Mouse (Mus musculus) liver, embryonic 16.5 days (tissue): ENCODE data around the gene Pck1. TPM values are rescaled to one million over a fixed set of nuclear protein-coding genes. Genes with fewer than 3 reads are reported as not detected.
"Not testable (repeated sequence)": the region's sequence is repeated elsewhere in the genome, so short reads cannot be mapped to it uniquely, and the experiment has no call there.

ENCODE experiments used
- ATAC-seq: fragments of 200-750 bp; cut with Nextera tagmentation; 2 replicates; pipeline ENCODE4 v1.8.0; 2017; ENCODE audit warnings: low read depth, mild to moderate bottlenecking, moderate number of reproducible peaks, moderate library complexity
- H3K27ac ChIP-seq: fragments of 300-500 bp; sonication (generic); 2 replicates; pipeline ENCODE4 v1.5.1; 2014; ENCODE audit warnings: mild to moderate bottlenecking, low read length
- H3K27me3 ChIP-seq: fragments of 300-500 bp; sonication (generic); 2 replicates; pipeline ENCODE4 v1.6.1; 2014; ENCODE audit warnings: low read depth, low read length, mixed read lengths; ENCODE audit not compliant: control insufficient read depth, insufficient read depth
- H3K36me3 ChIP-seq: fragments of 300-500 bp; sonication (generic); 2 replicates; pipeline ENCODE4 v1.6.1; 2014; ENCODE audit warnings: mild to moderate bottlenecking; ENCODE audit not compliant: control insufficient read depth, insufficient read depth
- H3K4me1 ChIP-seq: fragments of 300-500 bp; sonication (generic); 2 replicates; pipeline ENCODE4 v1.6.1; 2014; ENCODE audit warnings: low read depth, low read length, mixed read lengths; ENCODE audit not compliant: control insufficient read depth
- H3K4me2 ChIP-seq: fragments of 300-500 bp; sonication (generic); 2 replicates; pipeline ENCODE4 v1.6.1; 2014; ENCODE audit warnings: low read depth, low read length, mixed read lengths
- H3K4me3 ChIP-seq: fragments of 300-500 bp; sonication (generic); 2 replicates; pipeline ENCODE4 v1.5.1; 2014; ENCODE audit warnings: low read depth, mild to moderate bottlenecking, low read length
- H3K9ac ChIP-seq: fragments of 300-500 bp; sonication (generic); 2 replicates; pipeline ENCODE4 v1.6.1; 2014; ENCODE audit warnings: low read depth, low read length
- H3K9me3 ChIP-seq: fragments of 300-500 bp; sonication (generic); replicated peaks from 2 replicates; pipeline ENCODE4 v1.6.1; 2016; ENCODE audit warnings: low read length; ENCODE audit not compliant: control insufficient read depth
- WGBS: fragments of 180-500 bp; shearing (Covaris S2); extraction: QIAGEN DNeasy Blood & Tissue Kit; methylation state at CpG from one replicate; pipeline ENCODE4 v1.1.7; 2014; ENCODE audit not compliant: insufficient replicate concordance; 5-methylcytosine and 5-hydroxymethylcytosine counted together
- polyA plus RNA-seq: library from polyadenylated mRNA; unstranded; fragments of >200 nt; fragmentation: Nextera tagmentation; extraction: Ambion mirVana; gene quantifications from 2 replicates; pipeline ENCODE4 v1.2.1, GENCODE M21; 2015

Pck1 gene
- polyA plus RNA-seq, 1 experiment from 2014 or later = 0.80 TPM

GRCm38 (mm10) chr2:173120117-173120516 is 32.7 kb upstream of the Pck1 start:
- 47% methylated on average over 4 of the region's 4 CpGs for WGBS
- ATAC-seq = peak; percentile 92
- peak overlapping the region; percentile 6; the same call in 1 of the 2 replicates for H3K9ac ChIP-seq
- peak overlapping the region; percentile 71 for H3K27ac ChIP-seq
- peaks cover 12% of the 10 kb centered on the region for H3K4me1 ChIP-seq
- not testable (repeated sequence) for H3K9me3 ChIP-seq, H3K36me3 ChIP-seq, H3K27me3 ChIP-seq
- H3K4me2 ChIP-seq = peak overlapping the region; percentile 22; the same call in 1 of the 2 replicates
- peak overlapping the region; percentile 14; the same call in 1 of the 2 replicates for H3K4me3 ChIP-seq

- no peaks in the 10 kb centered on the region for H3K9me3 ChIP-seq
- no peak overlapping the region for H3K4me2 ChIP-seq
- ATAC-seq = no peak
- H3K4me1 ChIP-seq = peaks cover 8% of the 10 kb centered on the region
- no peaks in the 10 kb centered on the region; the same call in 1 of the 2 replicates for H3K27me3 ChIP-seq
- no peak overlapping the region for H3K27ac ChIP-seq
- H3K9ac ChIP-seq = no peak overlapping the region
- no peak overlapping the region for H3K4me3 ChIP-seq
- no peaks in the 10 kb centered on the region for H3K36me3 ChIP-seq
- WGBS = 58% methylated on average over 7 of the region's 7 CpGs
Observed at GRCm38 (mm10) chr2:173124022-173124735, 28.7 kb upstream of the Pck1 start.

GRCm38 (mm10) chr2:173126386-173126785 is 26.5 kb upstream of the Pck1 start:
- Histone ChIP-seq H3K9ac (no peak overlapping the region), H3K27me3 (no peaks in the 10 kb centered on the region; the same call in 1 of the 2 replicates), H3K36me3 (no peaks in the 10 kb centered on the region), H3K4me2 (no peak overlapping the region), H3K4me3 (no peak overlapping the region), H3K4me1 (no peaks in the 10 kb centered on the region), H3K27ac (no peak overlapping the region), H3K9me3 (no peaks in the 10 kb centered on the region)
- ATAC-seq = no peak
- 54% methylated on average over 4 of the region's 4 CpGs for WGBS

- H3K9ac ChIP-seq = no peak overlapping the region
- H3K27ac ChIP-seq = no peak overlapping the region
- WGBS = 50% methylated on average over 2 of the region's 2 CpGs
- H3K4me1 ChIP-seq = no peaks in the 10 kb centered on the region
- no peak overlapping the region for H3K4me3 ChIP-seq
- H3K36me3 ChIP-seq = no peaks in the 10 kb centered on the region
- H3K27me3 ChIP-seq = no peaks in the 10 kb centered on the region; the same call in none of the 2 replicates
- no peak for ATAC-seq
- H3K9me3 ChIP-seq = no peaks in the 10 kb centered on the region
- no peak overlapping the region for H3K4me2 ChIP-seq
Observed at GRCm38 (mm10) chr2:173129111-173129510, 23.7 kb upstream of the Pck1 start.

GRCm38 (mm10) chr2:173132262-173132661 is 20.6 kb upstream of the Pck1 start:
- Histone ChIP-seq H3K4me3 (no peak overlapping the region), H3K9me3 (no peaks in the 10 kb centered on the region), H3K4me2 (no peak overlapping the region), H3K9ac (no peak overlapping the region), H3K27ac (no peak overlapping the region), H3K27me3 (peaks cover under 1% of the 10 kb centered on the region), H3K36me3 (no peaks in the 10 kb centered on the region), H3K4me1 (no peaks in the 10 kb centered on the region)
- no peak for ATAC-seq
- WGBS = 71% methylated on average over 13 of the region's 13 CpGs

- H3K4me3 ChIP-seq = no peak overlapping the region
- no peaks in the 10 kb centered on the region for H3K9me3 ChIP-seq
- H3K27ac ChIP-seq = no peak overlapping the region
- no peaks in the 10 kb centered on the region for H3K36me3 ChIP-seq
- H3K4me2 ChIP-seq = no peak overlapping the region
- H3K9ac ChIP-seq = no peak overlapping the region
- WGBS = 70% methylated on average over 8 of the region's 8 CpGs
- H3K27me3 ChIP-seq = peaks cover 2% of the 10 kb centered on the region
- ATAC-seq = no peak
- no peaks in the 10 kb centered on the region for H3K4me1 ChIP-seq
Observed at GRCm38 (mm10) chr2:173132794-173133300, 20.0 kb upstream of the Pck1 start.

- 51% methylated on average over 9 of the region's 9 CpGs for WGBS
- Histone ChIP-seq H3K4me3 (no peak overlapping the region), H3K27me3 (peaks cover 10% of the 10 kb centered on the region), H3K4me1 (no peaks in the 10 kb centered on the region), H3K9ac (no peak overlapping the region), H3K9me3 (no peaks in the 10 kb centered on the region), H3K4me2 (no peak overlapping the region), H3K36me3 (no peaks in the 10 kb centered on the region), H3K27ac (no peak overlapping the region)
- no peak for ATAC-seq
Observed at GRCm38 (mm10) chr2:173134695-173135094, 18.2 kb upstream of the Pck1 start.

GRCm38 (mm10) chr2:173138323-173139239 is 14.3 kb upstream of the Pck1 start:
- H3K27me3 ChIP-seq = peaks cover 27% of the 10 kb centered on the region
- 49% methylated on average over 15 of the region's 15 CpGs for WGBS

More at GRCm38 (mm10) chr2:173138323-173139239, 14.3 kb upstream of the Pck1 start:
- H3K36me3 ChIP-seq = no peaks in the 10 kb centered on the region
- H3K27ac ChIP-seq = no peak overlapping the region
- H3K9me3 ChIP-seq = no peaks in the 10 kb centered on the region; the same call in 1 of the 2 replicates
- no peak overlapping the region for H3K9ac ChIP-seq
- no peak for ATAC-seq
- no peaks in the 10 kb centered on the region for H3K4me1 ChIP-seq
- H3K4me2 ChIP-seq = no peak overlapping the region
- no peak overlapping the region for H3K4me3 ChIP-seq
